Mouse (Mus musculus): Measurements from ENCODE around the gene Gjd3. TPM values are rescaled to one million over a fixed set of nuclear protein-coding genes. Genes with fewer than 3 reads are reported as not detected.
A peak's percentile ranks its signal among the peaks of the same experiment; 100 is the strongest.

The Gjd3 gene
- 0.56 and 0.67 TPM in 2 replicates for polyA plus RNA-seq (2012; rRNA removed)

DNA sequence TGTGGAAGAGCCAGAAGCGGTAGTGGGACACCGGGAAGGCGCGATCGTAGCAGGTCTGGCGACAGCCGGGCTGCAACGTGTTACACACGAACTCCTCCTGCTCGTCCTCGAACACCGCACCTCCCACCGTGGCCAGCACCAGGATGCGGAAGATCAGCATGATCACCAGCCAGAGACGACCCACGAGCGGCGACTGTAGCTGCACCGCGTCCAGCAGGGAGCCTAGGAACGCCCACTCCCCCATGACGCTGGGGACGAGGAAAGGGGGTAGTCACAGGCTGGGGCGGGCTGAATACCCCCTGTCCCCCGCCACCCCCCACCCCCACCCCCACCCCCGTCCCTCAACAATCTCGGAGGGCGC is at the start of gene Gjd3:
Gene Gjd3, minus strand, starts transcription at position 244 of the 361 bp plus-strand sequence.
- no peak for TF ChIP-seq POLR2A (IDR thresholded peaks at IDR 0.05; ENCODE audit: low read depth, low read length)
- TF ChIP-seq CTCF (IDR thresholded peaks at IDR 0.05; ENCODE audit: extremely low read depth, insufficient read depth, insufficient read length, insufficient replicate concordance): no peak
- 8% methylated on average over 28 of the region's 28 CpGs for WGBS
- peaks cover 2% of the 10 kb centered on the region; the same call in 1 of the 2 replicates for H3K27me3 ChIP-seq (ENCODE audit: control insufficient read depth, insufficient read depth, low read length)
- peak within 1 kb of the TSS; percentile 54 for H3K4me3 ChIP-seq (ENCODE audit: extremely low read depth, insufficient read depth, insufficient read length)
- no peaks in the 10 kb centered on the region for H3K36me3 ChIP-seq (ENCODE audit: control insufficient read depth, insufficient read depth, low read length)
- H3K4me1 ChIP-seq (ENCODE audit: control insufficient read depth, insufficient read depth, insufficient read length): no peaks in the 10 kb centered on the region; the same call in 1 of the 2 replicates
- H3K27ac ChIP-seq (ENCODE audit: insufficient read depth, low read length): no peak within 1 kb of the TSS
- no peak for DNase-seq (ENCODE audit: low read depth in 1 of 2, low spot score in 2 of 2)

DNA sequence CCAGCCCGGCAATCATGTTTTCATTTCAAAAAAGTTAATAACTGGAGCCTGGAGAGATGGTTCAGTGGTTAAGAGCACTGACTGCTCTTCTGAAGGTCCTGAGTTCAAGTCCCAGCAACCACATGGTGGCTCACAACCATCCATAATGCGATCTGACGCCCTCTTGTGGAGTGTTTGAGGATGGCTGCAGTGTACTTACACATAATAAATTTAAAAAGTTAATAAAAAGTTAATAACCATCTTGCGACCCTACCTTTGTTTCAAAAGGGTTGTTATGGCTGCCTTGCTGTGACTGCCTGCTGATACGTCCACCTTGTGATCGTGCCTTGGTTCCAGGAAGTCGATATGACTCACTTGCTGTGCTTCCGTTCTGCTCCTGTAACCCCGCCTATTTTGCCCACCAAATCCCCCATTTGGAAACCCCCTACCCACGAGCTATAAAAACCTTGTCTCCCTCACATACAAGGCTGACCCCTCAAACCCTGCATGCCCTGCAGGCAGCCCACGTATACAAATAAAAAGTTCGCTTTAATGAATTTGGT is 44.2 kb upstream of the Gjd3 start:
- Histone ChIP-seq H3K27me3 (ENCODE audit: control insufficient read depth, insufficient read depth, low read length) (no peaks in the 10 kb centered on the region), H3K27ac (ENCODE audit: insufficient read depth, low read length) (no peak overlapping the region), H3K4me3 (ENCODE audit: extremely low read depth, insufficient read depth, insufficient read length) (no peak overlapping the region), H3K36me3 (ENCODE audit: control insufficient read depth, insufficient read depth, low read length) (no peaks in the 10 kb centered on the region), H3K4me1 (ENCODE audit: control insufficient read depth, insufficient read depth, insufficient read length) (no peaks in the 10 kb centered on the region; the same call in 1 of the 2 replicates)
- DNase-seq (ENCODE audit: low read depth in 1 of 2, low spot score in 2 of 2): no peak
- WGBS: 74% methylated on average over 12 of the region's 12 CpGs
- TF ChIP-seq CTCF (IDR thresholded peaks at IDR 0.05; ENCODE audit: extremely low read depth, insufficient read depth, insufficient read length, insufficient replicate concordance) (no peak), POLR2A (IDR thresholded peaks at IDR 0.05; ENCODE audit: low read depth, low read length) (no peak)

GRCm38 (mm10) chr11:99025878-99026277 is 43.1 kb upstream of the Gjd3 start:
- Histone ChIP-seq H3K4me3 (ENCODE audit: extremely low read depth, insufficient read depth, insufficient read length) (no peak overlapping the region), H3K27me3 (ENCODE audit: control insufficient read depth, insufficient read depth, low read length) (no peaks in the 10 kb centered on the region), H3K27ac (ENCODE audit: insufficient read depth, low read length) (no peak overlapping the region), H3K36me3 (ENCODE audit: control insufficient read depth, insufficient read depth, low read length) (no peaks in the 10 kb centered on the region), H3K4me1 (ENCODE audit: control insufficient read depth, insufficient read depth, insufficient read length) (no peaks in the 10 kb centered on the region; the same call in 1 of the 2 replicates)
- WGBS: 92% methylated on average over 6 of the region's 6 CpGs
- no peak for TF ChIP-seq POLR2A (IDR thresholded peaks at IDR 0.05; ENCODE audit: low read depth, low read length)
- no peak for TF ChIP-seq CTCF (IDR thresholded peaks at IDR 0.05; ENCODE audit: extremely low read depth, insufficient read depth, insufficient read length, insufficient replicate concordance)
- no peak for DNase-seq (ENCODE audit: low read depth in 1 of 2, low spot score in 2 of 2)

- DNase-seq (ENCODE audit: low read depth in 1 of 2, low spot score in 2 of 2): no peak
- H3K27me3 ChIP-seq (ENCODE audit: control insufficient read depth, insufficient read depth, low read length): no peaks in the 10 kb centered on the region
- 31% methylated on average over 18 of the region's 18 CpGs for WGBS
- TF ChIP-seq POLR2A (IDR thresholded peaks at IDR 0.05; ENCODE audit: low read depth, low read length) (no peak; the same call in 1 of the 2 replicates), CTCF (IDR thresholded peaks at IDR 0.05; ENCODE audit: extremely low read depth, insufficient read depth, insufficient read length, insufficient replicate concordance) (no peak)
- H3K4me3 ChIP-seq (ENCODE audit: extremely low read depth, insufficient read depth, insufficient read length): peak overlapping the region; percentile 58
- no peaks in the 10 kb centered on the region for H3K36me3 ChIP-seq (ENCODE audit: control insufficient read depth, insufficient read depth, low read length)
- H3K4me1 ChIP-seq (ENCODE audit: control insufficient read depth, insufficient read depth, insufficient read length): no peaks in the 10 kb centered on the region; the same call in 1 of the 2 replicates
- no peak overlapping the region for H3K27ac ChIP-seq (ENCODE audit: insufficient read depth, low read length)
These were observed 41.8 kb upstream of the Gjd3 start for GRCm38 (mm10) chr11:99024468-99025134.

DNA sequence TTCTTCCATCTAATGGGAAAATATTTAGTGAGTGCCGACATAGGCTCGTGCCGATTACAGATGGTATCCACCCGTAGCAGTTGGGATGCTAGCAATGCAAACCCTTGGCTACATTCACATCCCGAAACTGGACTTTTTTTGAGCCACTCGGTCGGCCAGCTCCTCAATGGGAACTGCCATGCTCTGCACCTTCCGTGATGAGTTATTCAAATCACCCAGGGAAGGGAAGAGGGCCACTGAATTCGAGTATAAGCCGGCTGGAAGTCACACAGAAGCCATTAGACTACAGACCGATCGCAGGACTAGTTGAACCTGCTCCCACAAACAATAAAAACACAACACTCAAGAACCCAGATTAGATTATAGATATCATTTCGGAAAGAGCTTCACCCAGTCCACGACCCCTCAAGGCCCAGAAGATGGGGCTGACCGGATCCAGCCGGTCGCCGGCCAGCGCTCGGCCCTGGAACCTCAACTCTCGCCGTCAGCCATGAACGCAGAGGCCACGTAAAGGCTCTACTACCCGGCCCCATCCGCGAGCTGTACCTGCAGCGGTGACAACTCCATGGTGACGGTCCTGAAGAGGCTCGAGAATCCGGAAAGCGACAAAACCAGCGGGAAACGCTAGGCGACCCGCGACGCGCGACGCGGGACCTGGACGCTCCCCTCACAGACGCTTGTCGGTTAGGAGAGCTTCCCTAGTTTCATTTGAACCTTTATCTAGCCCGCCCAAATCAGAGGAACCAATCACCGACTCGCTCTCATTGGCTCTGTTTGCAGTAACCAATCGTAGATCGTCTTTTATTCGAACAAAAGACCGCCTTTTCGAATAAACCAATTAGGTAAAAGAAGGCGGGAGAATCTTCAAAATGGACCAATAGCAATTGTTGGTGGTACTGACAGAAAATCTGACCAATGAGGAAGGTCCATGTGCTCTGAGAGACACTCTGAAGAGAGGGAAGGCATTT is 41.0 kb upstream of the Gjd3 start, which contains the start of gene Top2a:
Gene Top2a, minus strand, starts transcription at position 690 of the 968 bp plus-strand sequence.
- Histone ChIP-seq H3K36me3 (ENCODE audit: control insufficient read depth, insufficient read depth, low read length) (no peaks in the 10 kb centered on the region), H3K4me1 (ENCODE audit: control insufficient read depth, insufficient read depth, insufficient read length) (no peaks in the 10 kb centered on the region; the same call in 1 of the 2 replicates), H3K27ac (ENCODE audit: insufficient read depth, low read length) (no peak within 1 kb of the TSS), H3K4me3 (ENCODE audit: extremely low read depth, insufficient read depth, insufficient read length) (peak within 1 kb of the TSS; percentile 71), H3K27me3 (ENCODE audit: control insufficient read depth, insufficient read depth, low read length) (no peaks in the 10 kb centered on the region)
- under 1% methylated on average over 54 of the region's 54 CpGs for WGBS
- DNase-seq (ENCODE audit: low read depth in 1 of 2, low spot score in 2 of 2): peak; percentile 84 to 99
- TF ChIP-seq CTCF (IDR thresholded peaks at IDR 0.05; ENCODE audit: extremely low read depth, insufficient read depth, insufficient read length, insufficient replicate concordance) (no peak), POLR2A (IDR thresholded peaks at IDR 0.05; ENCODE audit: low read depth, low read length) (no peak; the same call in 1 of the 2 replicates)

DNA sequence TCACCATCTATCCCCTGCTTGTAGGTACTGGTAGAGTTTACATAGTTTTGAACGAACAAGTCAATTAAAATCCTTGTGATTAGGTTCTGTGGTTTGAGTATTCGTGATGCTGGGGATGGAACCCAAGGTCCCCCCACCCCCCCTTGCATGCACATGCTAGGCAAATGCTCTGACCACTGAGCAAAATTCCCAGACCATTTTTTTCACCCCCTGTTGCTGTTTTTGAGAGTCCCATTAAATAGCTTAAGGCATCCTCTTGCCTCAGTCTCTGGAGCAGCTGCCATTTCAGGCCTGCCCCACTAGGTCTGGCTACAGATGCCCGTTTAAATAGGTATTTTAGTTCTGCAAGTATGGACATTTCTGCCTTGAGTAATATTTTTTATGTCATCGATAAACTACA is 40.3 kb upstream of the Gjd3 start:
- DNase-seq (ENCODE audit: low read depth in 1 of 2, low spot score in 2 of 2): no peak
- H3K27me3 ChIP-seq (ENCODE audit: control insufficient read depth, insufficient read depth, low read length): no peaks in the 10 kb centered on the region
- no peaks in the 10 kb centered on the region; the same call in 1 of the 2 replicates for H3K4me1 ChIP-seq (ENCODE audit: control insufficient read depth, insufficient read depth, insufficient read length)
- no peaks in the 10 kb centered on the region for H3K36me3 ChIP-seq (ENCODE audit: control insufficient read depth, insufficient read depth, low read length)
- no peak overlapping the region for H3K27ac ChIP-seq (ENCODE audit: insufficient read depth, low read length)
- 6% methylated on average over 4 of the region's 4 CpGs for WGBS
- no peak for TF ChIP-seq POLR2A (IDR thresholded peaks at IDR 0.05; ENCODE audit: low read depth, low read length)
- peak overlapping the region; percentile 71 for H3K4me3 ChIP-seq (ENCODE audit: extremely low read depth, insufficient read depth, insufficient read length)

All from spleen, adult 2 months (tissue).